Mouse (Mus musculus) thymus, adult 2 months (tissue): ENCODE measurements around the gene Atp2c2.

Experiments
- CTCF ChIP-seq: fragments of 200-500 bp; IDR thresholded peaks from 2 replicates; pipeline ENCODE4 v1.5.1; 2012; ENCODE audit warnings: mild to moderate bottlenecking, control low read depth, low read length, moderate library complexity, borderline replicate concordance; ENCODE audit not compliant: control insufficient read depth, poor library complexity, insufficient read depth; ENCODE audit errors: extremely low read depth
- POLR2A ChIP-seq: fragments of 200-500 bp; IDR thresholded peaks from 2 replicates; pipeline ENCODE4 v1.6.1; 2012; ENCODE audit warnings: mild to moderate bottlenecking, low read length, control low read depth, moderate library complexity; ENCODE audit not compliant: control insufficient read depth, poor library complexity, insufficient read depth; ENCODE audit errors: extremely low read depth

DNA sequence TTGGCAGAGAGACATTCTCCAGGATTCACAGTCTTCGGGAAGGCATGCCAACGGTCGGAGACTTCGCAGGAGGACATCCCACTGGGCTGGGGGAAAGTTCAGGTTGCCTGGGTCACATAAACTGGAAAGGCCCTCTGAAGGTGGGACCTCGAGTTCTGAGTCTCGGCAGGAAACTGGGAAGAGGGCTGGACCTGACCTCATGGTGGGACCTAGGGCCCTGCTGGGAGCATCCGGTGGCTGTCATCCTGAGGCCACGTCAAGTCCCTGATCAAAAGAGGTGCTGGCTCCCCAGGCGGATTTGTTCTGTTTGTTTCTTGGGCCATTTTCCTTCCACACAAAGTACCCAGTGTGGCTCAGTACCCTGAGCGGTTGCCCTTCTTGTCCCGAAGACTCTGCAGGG lies 36.4 kb upstream of the Atp2c2 start:
- no peak for TF ChIP-seq CTCF
- no peak for TF ChIP-seq POLR2A
